Mouse (Mus musculus) ovary, adult 18-20 months (tissue): ENCODE results near the gene Pacrg.
A peak's percentile ranks its signal among the peaks of the same experiment; 100 is the strongest.

Experiments
- DNase-seq: peaks from one replicate; pipeline ENCODE4 v3.0.0; 2022; ENCODE audit warnings: low spot score, mixed read lengths

Pacrg gene

GRCm38 (mm10) chr17:10840148-10840707 is at the start of gene Pacrg, which contains the start of gene Prkn:
Pacrg (minus strand) TSS chr17:10840311.
Prkn (plus strand) TSS chr17:10840384.
- DNase-seq, result peak; percentile 96

- no peak for DNase-seq
These were observed 47.8 kb upstream of the Pacrg start for GRCm38 (mm10) chr17:10887924-10888323.

GRCm38 (mm10) chr17:10882260-10882659 is 42.1 kb upstream of the Pacrg start:
- no peak for DNase-seq

GRCm38 (mm10) chr17:10878986-10879385 is 38.9 kb upstream of the Pacrg start:
- no peak for DNase-seq

- no peak for DNase-seq
These were observed 34.4 kb upstream of the Pacrg start for GRCm38 (mm10) chr17:10874208-10875187.

- DNase-seq, result no peak
These were observed 14.1 kb upstream of the Pacrg start for GRCm38 (mm10) chr17:10854207-10854606.

- DNase-seq, result peak; percentile 5
These were observed 655 bp upstream of the Pacrg start for GRCm38 (mm10) chr17:10840731-10841201.

GRCm38 (mm10) chr17:10818971-10819370 is 21.1 kb downstream of the Pacrg start:
- DNase-seq, result no peak

GRCm38 (mm10) chr17:10808571-10808970 is 31.5 kb downstream of the Pacrg start:
- DNase-seq, result no peak

- DNase-seq, result no peak
These were observed 32.7 kb downstream of the Pacrg start for GRCm38 (mm10) chr17:10807261-10807998.

GRCm38 (mm10) chr17:10806692-10807091 is 33.4 kb downstream of the Pacrg start:
- no peak for DNase-seq

GRCm38 (mm10) chr17:10791661-10792060 is 48.5 kb downstream of the Pacrg start:
- no peak for DNase-seq

GRCm38 (mm10) chr17:10784401-10784920 is 55.6 kb downstream of the Pacrg start:
- DNase-seq, result no peak

- no peak for DNase-seq
These were observed 63.6 kb downstream of the Pacrg start for GRCm38 (mm10) chr17:10776503-10776902.

- DNase-seq, result no peak
These were observed 65.6 kb downstream of the Pacrg start for GRCm38 (mm10) chr17:10774468-10774867.

- no peak for DNase-seq
These were observed 67.9 kb downstream of the Pacrg start for GRCm38 (mm10) chr17:10772207-10772606.

GRCm38 (mm10) chr17:10769873-10770272 is 70.2 kb downstream of the Pacrg start:
- DNase-seq, result no peak

- no peak for DNase-seq
These were observed 73.2 kb downstream of the Pacrg start for GRCm38 (mm10) chr17:10766735-10767406.

GRCm38 (mm10) chr17:10764343-10764742 is 75.8 kb downstream of the Pacrg start:
- no peak for DNase-seq

- DNase-seq, result no peak
These were observed 82.7 kb downstream of the Pacrg start for GRCm38 (mm10) chr17:10757455-10757854.

- peak; percentile 12 for DNase-seq
These were observed 95.2 kb downstream of the Pacrg start for GRCm38 (mm10) chr17:10744709-10745461.
